In genomic region chr17:85037855-85038254, GRCm38 (mm10) we compare ENCODE assay signal across 13 mouse cellular contexts. TPM values are rescaled to one million over a fixed set of nuclear protein-coding genes. Genes with fewer than 3 reads are reported as not detected.
"Had no signal": no experiment of that assay in that cellular context is flagged by ENCODE, and none has a peak within 500 bp of the region (broad histone marks: within the 10 kb centered on the region; RNA-seq: fewer than 3 reads in every experiment).

No protein-coding gene starts in this region.

- H3K9me3 ChIP-seq: limb, embryonic 12.5 days; neural tube, embryonic 13.5 days had no signal

- H3K36me3 ChIP-seq: limb, embryonic 12.5 days; neural tube, embryonic 13.5 days had no signal

- H3K27ac ChIP-seq: hindbrain, postnatal 0 days; kidney, postnatal 0 days; limb, embryonic 12.5 days; neural tube, embryonic 13.5 days had no signal

- H3K4me3 ChIP-seq: limb, embryonic 12.5 days; neural tube, embryonic 13.5 days had no signal

- DNase-seq: kidney, adult 11 months; kidney, postnatal 36 days; layer of hippocampus, adult 9-11 months; layer of hippocampus, postnatal 36 days; lung, adult 18-20 months; midbrain, embryonic 14.5 days; right cerebral cortex, postnatal 14 days; thymus, postnatal 4 days had no signal

- H3K4me1 ChIP-seq: limb, embryonic 12.5 days; neural tube, embryonic 13.5 days had no signal

- ATAC-seq: hindbrain, postnatal 0 days had no signal

- H3K9ac ChIP-seq: limb, embryonic 12.5 days; neural tube, embryonic 13.5 days had no signal

- H3K4me2 ChIP-seq: limb, embryonic 12.5 days; neural tube, embryonic 13.5 days had no signal

- H3K27me3 ChIP-seq: limb, embryonic 12.5 days; neural tube, embryonic 13.5 days had no signal

RNA-seq across cellular contexts. Expression of gene Slc3a1, which starts 9.7 kb away (rescaled TPM):
- polyA plus RNA-seq: lung, embryonic 16.5 days had no signal
